Mouse (Mus musculus) lung, adult 2 months (tissue): ENCODE data around the gene Hdhd5.

Experiments
- CTCF ChIP-seq: fragments of 200-500 bp; IDR thresholded peaks from 2 replicates; pipeline ENCODE4 v1.5.1; 2011; ENCODE audit warnings: mild to moderate bottlenecking, low read length, control low read depth; ENCODE audit not compliant: insufficient read depth
- POLR2A ChIP-seq: fragments of 200-500 bp; IDR thresholded peaks from 2 replicates; pipeline ENCODE4 v1.6.1; 2011; ENCODE audit warnings: low read depth, mild to moderate bottlenecking, control low read depth, low read length, borderline replicate concordance; ENCODE audit errors: extremely low read depth

GRCm38 (mm10) chr6:120579110-120579830 lies 48.2 kb upstream of the Hdhd5 start:
- TF ChIP-seq CTCF: no peak
- no peak for TF ChIP-seq POLR2A
